7 mouse cellular contexts compared by ENCODE assay signal in genomic region chr6:88893559-88893958, GRCm38 (mm10). TPM values are rescaled to one million over a fixed set of nuclear protein-coding genes. Genes with fewer than 3 reads are reported as not detected.
A peak's percentile ranks its signal among the peaks of the same experiment; 100 is the strongest.
DNase-seq lines count a peak whose midpoint lies in the region; ATAC-seq and TF ChIP-seq lines count a peak whose summit lies in the region.

No protein-coding gene starts in this region.

- H3K4me1 ChIP-seq in kidney, embryonic 16.5 days (ENCODE audit: insufficient read depth, low read length): peaks cover 15% of the 10 kb centered on the region
- H3K4me1 ChIP-seq in cortical plate, adult 2 months (ENCODE audit: control insufficient read depth, insufficient read depth, low read length): no peaks in the 10 kb centered on the region
- H3K4me1 ChIP-seq in limb, embryonic 10.5 days: peaks cover 17% of the 10 kb centered on the region

- H3K36me3 ChIP-seq in kidney, embryonic 16.5 days (ENCODE audit: insufficient read depth, low read length): peaks cover 66% of the 10 kb centered on the region
- H3K36me3 ChIP-seq in limb, embryonic 10.5 days: peaks cover 88% of the 10 kb centered on the region

- H3K27me3 ChIP-seq in kidney, embryonic 16.5 days (ENCODE audit: insufficient read depth, low read length): no peaks in the 10 kb centered on the region
- no peaks in the 10 kb centered on the region for H3K27me3 ChIP-seq in limb, embryonic 10.5 days (ENCODE audit: low read depth, poor library complexity, severe bottlenecking)

- H3K4me2 ChIP-seq in kidney, embryonic 16.5 days (replicated peaks; ENCODE audit: low read depth, low read length): no peak overlapping the region

- peak; percentile 69 for DNase-seq in kidney, adult 18-20 months
- peak; percentile 65 for DNase-seq in CD4-positive helper T cell, adult 2 months (ENCODE audit: low read depth, low spot score)
- peak; percentile 61 for DNase-seq in MN1 (ENCODE audit: low spot score)
- peak; percentile 78 for DNase-seq in limb, embryonic 10.5 days (ENCODE audit: low spot score)
- peak; percentile 48 for DNase-seq in right cerebral cortex, postnatal 25 days

- ATAC-seq in kidney, embryonic 16.5 days (ENCODE audit: low FRiP score, low TSS enrichment): no peak

- no peak for TF ChIP-seq POLR2A in cortical plate, adult 2 months (IDR thresholded peaks at IDR 0.05; ENCODE audit: extremely low read depth, insufficient read depth, low read length)

- TF ChIP-seq CTCF in cortical plate, adult 2 months (IDR thresholded peaks at IDR 0.05; ENCODE audit: extremely low read depth, insufficient read depth, low read length): peak; percentile 88

- WGBS in kidney, embryonic 16.5 days: 60% methylated on average over 5 of the region's 5 CpGs
- 73% methylated on average over 5 of the region's 5 CpGs for WGBS in limb, embryonic 10.5 days

- no peak overlapping the region for H3K9ac ChIP-seq in kidney, embryonic 16.5 days (replicated peaks; ENCODE audit: low read length)

- no peaks in the 10 kb centered on the region for H3K9me3 ChIP-seq in kidney, embryonic 16.5 days (ENCODE audit: low read length)
- no peaks in the 10 kb centered on the region for H3K9me3 ChIP-seq in limb, embryonic 10.5 days (replicated peaks)

- no peak overlapping the region for H3K4me3 ChIP-seq in kidney, embryonic 16.5 days (ENCODE audit: low read length)
- no peak overlapping the region for H3K4me3 ChIP-seq in cortical plate, adult 2 months (ENCODE audit: insufficient read depth, low read length)
- no peak overlapping the region for H3K4me3 ChIP-seq in limb, embryonic 10.5 days

- H3K27ac ChIP-seq in kidney, embryonic 16.5 days (ENCODE audit: low read length): no peak overlapping the region
- H3K27ac ChIP-seq in cortical plate, adult 2 months (ENCODE audit: insufficient read depth, low read length): no peak overlapping the region
- H3K27ac ChIP-seq in limb, embryonic 10.5 days: no peak overlapping the region

RNA-seq across cellular contexts. Expression of gene Mcm2, which starts 5.0 kb away (rescaled TPM):
- polyA plus RNA-seq in kidney, embryonic 16.5 days (2015; fragmentation: Nextera tagmentation; extraction: Ambion mirVana): 151 and 157 TPM in 2 replicates
- polyA plus RNA-seq in cortical plate, adult 2 months (2012; rRNA removed): 4.4 TPM in 2 replicates
- polyA plus RNA-seq in limb, embryonic 10.5 days (2016; fragmentation: Nextera tagmentation; extraction: Ambion mirVana): 281 and 283 TPM in 2 replicates

RNA-seq across cellular contexts. Expression of gene Tpra1, which starts 8.5 kb away (rescaled TPM):
- 95.5 and 98.8 TPM in 2 replicates for polyA plus RNA-seq in kidney, embryonic 16.5 days (2015; fragmentation: Nextera tagmentation; extraction: Ambion mirVana)
- 98.9 and 105 TPM in 2 replicates for polyA plus RNA-seq in cortical plate, adult 2 months (2012; rRNA removed)
- polyA plus RNA-seq in limb, embryonic 10.5 days (2016; fragmentation: Nextera tagmentation; extraction: Ambion mirVana): 48.7 and 60.3 TPM in 2 replicates

RNA-seq across cellular contexts. Expression of gene Podxl2, which starts 18.7 kb away (rescaled TPM):
- 43.0 and 48.9 TPM in 2 replicates for polyA plus RNA-seq in kidney, embryonic 16.5 days (2015; fragmentation: Nextera tagmentation; extraction: Ambion mirVana)
- polyA plus RNA-seq in cortical plate, adult 2 months (2012; rRNA removed): 381 and 408 TPM in 2 replicates
- polyA plus RNA-seq in limb, embryonic 10.5 days (2016; fragmentation: Nextera tagmentation; extraction: Ambion mirVana): 31.1 and 50.4 TPM in 2 replicates

RNA-seq across cellular contexts. Expression of gene Abtb1, which starts 51.8 kb away (rescaled TPM):
- polyA plus RNA-seq in kidney, embryonic 16.5 days (2015; fragmentation: Nextera tagmentation; extraction: Ambion mirVana): 43.9 and 44.6 TPM in 2 replicates
- polyA plus RNA-seq in cortical plate, adult 2 months (2012; rRNA removed): 88.0 and 90.6 TPM in 2 replicates
- 22.9 and 25.3 TPM in 2 replicates for polyA plus RNA-seq in limb, embryonic 10.5 days (2016; fragmentation: Nextera tagmentation; extraction: Ambion mirVana)

Comparison
In these comparisons a context has a peak if more than half of its experiments do, and no peak if none do; other contexts are left out.
1. RNA of gene Mcm2, which starts 5.0 kb away (polyA plus RNA-seq): 281 to 283 TPM in limb, embryonic 10.5 days and 151 to 157 TPM in kidney, embryonic 16.5 days; 4.4 TPM in cortical plate, adult 2 months; every median in the first group is over 10 times any median in the second.
2. Peak in every context shown above with its lines, with median percentiles within 50 percentile points of each other: DNase-seq.